Mouse (Mus musculus): ENCODE data around the gene Hist2h2aa2.
"Not testable (repeated sequence)": the region's sequence is repeated elsewhere in the genome, so short reads cannot be mapped to it uniquely, and the experiment has no call there.

Gene Hist2h2aa2

DNA sequence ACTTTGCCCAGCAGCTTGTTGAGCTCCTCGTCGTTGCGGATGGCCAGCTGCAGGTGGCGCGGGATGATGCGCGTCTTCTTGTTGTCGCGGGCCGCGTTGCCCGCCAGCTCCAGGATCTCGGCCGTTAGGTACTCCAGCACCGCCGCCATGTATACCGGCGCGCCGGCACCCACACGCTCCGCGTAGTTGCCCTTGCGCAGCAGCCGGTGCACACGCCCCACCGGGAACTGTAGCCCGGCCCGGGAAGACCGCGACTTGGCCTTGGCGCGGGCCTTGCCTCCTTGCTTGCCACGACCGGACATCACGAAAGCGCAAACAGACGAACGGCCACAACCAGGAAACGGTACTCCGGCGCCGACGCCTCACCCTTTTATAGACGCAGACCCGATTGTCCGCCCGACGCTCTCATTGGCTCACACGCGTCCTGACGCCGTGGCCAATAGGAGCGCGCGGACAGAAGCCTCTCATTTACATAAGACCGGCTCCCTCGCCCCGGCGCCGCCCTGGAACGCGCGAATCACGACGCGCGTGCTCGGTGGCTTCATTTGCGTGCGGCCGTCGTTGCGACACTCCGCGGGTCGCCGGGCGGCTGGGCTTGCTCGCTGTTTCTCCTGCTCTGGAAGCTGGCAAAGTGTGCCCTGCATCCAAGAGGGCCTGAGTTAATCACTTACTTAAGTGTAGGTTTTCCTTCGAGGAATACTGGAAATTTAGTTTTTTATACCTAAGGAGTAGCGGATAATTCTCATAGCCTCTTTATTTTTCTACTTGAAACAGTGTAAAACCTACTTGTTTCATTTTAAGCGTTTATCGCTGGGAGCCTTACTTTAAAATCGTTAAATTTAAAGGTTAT is at the start of gene Hist2h2aa2:
Gene Hist2h2aa2 (minus strand): TSS at position 328 of the 850 bp plus-strand sequence.
- DNase-seq (ENCODE audit: low spot score) = peak; percentile 93

DNA sequence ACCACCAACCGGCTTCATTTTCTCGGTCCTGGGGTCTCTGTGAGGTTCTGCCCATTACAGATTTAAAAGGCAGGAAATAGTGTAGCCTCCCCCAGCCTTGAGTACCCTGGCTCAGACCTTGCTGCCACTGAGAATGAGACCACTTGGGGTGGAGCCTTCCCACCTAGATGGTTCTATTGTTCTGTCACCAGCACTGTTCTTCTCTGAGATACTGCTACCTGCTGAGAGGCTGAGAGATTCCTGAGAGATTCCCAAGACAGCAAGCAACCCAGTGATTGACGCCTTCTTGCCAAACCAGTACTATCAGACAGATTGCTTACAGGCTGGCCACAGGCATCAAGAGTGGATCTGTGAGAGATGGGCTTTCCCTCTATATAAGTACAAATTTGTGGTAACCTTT is 49.1 kb upstream of the Hist2h2aa2 start:
- DNase-seq (ENCODE audit: low spot score) = no peak

DNA sequence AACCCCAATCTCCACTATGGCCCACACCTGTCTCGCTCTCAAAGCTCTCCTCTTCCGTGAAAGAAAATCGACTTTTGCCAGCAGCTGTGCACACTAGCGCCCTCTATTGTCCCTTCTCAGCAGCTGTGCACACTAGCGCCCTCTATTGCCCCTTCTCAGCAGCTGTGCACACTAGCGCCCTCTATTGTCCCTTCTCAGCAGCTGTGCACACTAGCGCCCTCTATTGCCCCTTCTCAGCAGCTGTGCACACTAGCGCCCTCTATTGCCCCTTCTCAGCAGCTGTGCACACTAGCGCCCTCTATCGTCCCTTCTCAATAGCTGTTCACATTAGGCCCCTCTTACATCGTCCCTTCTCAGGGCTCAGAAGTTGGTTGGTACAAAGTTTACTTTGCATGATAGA is 47.3 kb upstream of the Hist2h2aa2 start:
- not testable (repeated sequence) for DNase-seq (ENCODE audit: low spot score)

DNA sequence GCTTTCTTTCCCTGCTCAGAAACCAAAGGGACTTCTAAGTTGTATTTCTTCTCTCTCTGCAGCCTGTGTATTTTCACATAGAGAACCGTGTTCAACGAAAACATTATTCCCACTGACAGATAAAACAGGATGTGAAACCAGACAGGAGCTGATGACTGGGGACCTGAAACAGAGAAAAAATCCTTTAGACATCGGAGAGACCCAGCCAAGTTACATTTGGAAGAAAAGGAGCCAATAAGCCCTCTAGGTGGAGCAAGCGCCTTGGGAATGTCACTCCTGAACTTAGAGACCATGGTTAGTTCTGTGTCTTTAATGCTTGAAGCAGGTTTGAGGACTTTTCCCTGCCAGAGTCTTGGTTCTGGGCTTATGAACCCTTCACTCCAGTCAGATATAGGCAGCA is 44.4 kb upstream of the Hist2h2aa2 start:
- DNase-seq (ENCODE audit: low spot score) = no peak

DNA sequence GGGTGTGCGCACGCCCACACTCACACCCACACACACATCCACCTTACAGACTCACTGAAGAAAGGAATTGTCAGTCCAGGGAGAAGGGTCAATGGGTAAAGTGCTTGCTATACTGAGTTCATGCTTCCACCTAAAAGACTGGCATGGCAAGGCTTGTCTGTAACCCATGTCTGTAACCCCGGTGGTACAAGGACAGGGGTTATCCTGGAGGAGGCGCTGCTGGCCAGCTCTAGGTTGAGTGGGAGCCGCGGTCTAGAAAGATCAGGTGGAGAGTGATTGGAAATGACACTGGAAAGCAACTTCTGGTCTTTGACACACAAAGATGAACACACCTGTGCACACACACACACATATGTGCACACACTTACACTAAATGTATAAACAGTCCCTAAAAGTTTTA is 40.6 kb upstream of the Hist2h2aa2 start:
- no peak for DNase-seq (ENCODE audit: low spot score)

DNA sequence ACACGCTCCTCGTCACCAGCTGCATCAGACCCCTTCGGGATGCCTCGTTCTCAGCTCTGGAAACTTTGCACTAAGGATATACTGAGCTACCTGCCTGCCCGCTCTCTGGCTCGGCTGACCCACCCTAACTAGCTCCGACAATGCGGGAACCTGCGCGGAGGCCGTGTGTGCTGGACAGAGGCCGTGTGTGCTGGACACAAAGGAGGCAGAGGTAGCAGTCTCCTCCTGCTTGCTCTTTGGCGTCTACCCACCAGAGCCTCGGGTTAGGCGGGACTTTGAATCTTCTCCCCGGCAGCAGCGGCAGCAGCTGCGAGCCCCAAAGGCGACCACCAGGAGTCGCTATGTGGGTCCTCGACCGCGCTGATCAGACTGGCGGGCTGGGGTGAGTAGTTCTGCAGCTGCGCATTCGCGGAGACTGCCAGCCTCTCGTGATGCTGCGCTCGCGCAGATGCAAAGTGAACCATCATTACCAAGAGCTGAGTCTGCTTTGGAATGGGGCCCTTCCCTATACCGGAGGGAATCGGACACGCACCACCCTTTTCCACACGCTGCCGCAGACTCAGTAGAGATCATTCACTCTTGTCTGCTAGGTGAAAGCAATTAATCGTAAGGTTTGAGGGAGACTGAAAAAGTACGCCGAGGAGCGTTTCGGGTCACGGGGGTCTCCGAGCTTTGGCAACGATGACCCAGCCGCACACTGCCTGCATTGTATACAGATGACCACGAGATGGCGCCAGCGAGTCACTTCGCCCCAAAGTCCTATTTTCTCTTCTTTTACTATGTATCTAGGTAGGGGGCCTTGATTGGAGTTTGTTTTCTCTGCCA is 37.9 kb upstream of the Hist2h2aa2 start:
- peak; percentile 89 for DNase-seq (ENCODE audit: low spot score)

DNA sequence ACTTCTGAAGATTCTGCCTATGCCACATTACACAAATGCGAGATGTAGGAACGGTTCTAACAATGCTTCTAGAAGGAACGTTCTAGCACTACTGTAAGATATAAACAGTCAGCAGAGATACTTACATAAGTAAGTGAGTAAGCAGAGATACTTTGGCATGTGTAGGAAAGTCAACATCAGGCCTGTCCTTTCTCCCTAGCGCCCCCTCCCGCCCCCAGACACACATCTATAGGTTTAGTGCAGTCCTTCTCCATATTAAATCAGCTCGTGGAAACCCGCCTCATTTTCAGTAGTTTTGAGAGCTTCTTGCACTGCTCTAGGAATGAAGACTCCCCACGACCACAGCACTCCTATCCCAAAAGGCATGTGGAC is 37.3 kb upstream of the Hist2h2aa2 start:
- peak; percentile 30 for DNase-seq (ENCODE audit: low spot score)

DNA sequence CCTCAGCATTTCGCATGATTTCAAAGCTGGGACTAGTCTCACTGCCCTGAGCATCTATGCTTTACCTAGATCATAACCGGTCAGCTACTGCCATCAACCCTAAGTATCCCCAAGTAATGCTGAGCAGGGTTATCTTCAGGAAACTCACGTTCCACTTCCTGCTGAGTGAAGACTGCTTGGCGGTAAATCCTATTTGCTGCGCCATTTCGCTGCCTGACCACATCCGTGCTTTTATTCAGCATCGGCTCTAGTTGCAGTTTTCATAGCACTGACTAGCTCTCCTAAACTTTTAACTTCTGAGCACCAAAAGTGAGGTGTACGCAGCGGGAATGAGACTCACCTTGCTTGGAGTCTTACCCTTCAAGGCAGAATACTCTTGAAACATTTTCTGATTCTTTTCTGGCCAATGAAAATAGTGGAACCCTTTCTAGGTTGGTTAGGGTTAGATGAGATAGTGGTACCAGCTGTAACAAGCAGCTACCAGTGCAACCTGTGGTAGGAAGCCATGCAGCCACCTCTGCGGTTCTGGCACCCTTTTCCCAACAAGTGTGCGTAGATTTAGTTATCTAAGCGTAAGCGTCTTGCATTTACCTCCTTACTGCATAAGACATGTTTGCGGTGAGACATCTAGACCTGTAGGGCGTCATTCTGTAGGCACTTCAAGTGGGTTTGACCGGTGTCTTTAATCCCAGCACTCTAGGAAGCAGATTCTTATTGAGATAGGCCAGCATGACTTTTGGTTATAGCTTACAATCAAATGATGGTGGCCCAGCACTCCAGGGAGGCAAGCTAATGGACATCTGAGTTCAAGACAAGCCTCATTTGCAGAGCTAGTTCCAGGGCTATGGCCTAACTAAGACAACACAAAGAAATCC is 33.8 kb upstream of the Hist2h2aa2 start:
- no peak for DNase-seq (ENCODE audit: low spot score)

DNA sequence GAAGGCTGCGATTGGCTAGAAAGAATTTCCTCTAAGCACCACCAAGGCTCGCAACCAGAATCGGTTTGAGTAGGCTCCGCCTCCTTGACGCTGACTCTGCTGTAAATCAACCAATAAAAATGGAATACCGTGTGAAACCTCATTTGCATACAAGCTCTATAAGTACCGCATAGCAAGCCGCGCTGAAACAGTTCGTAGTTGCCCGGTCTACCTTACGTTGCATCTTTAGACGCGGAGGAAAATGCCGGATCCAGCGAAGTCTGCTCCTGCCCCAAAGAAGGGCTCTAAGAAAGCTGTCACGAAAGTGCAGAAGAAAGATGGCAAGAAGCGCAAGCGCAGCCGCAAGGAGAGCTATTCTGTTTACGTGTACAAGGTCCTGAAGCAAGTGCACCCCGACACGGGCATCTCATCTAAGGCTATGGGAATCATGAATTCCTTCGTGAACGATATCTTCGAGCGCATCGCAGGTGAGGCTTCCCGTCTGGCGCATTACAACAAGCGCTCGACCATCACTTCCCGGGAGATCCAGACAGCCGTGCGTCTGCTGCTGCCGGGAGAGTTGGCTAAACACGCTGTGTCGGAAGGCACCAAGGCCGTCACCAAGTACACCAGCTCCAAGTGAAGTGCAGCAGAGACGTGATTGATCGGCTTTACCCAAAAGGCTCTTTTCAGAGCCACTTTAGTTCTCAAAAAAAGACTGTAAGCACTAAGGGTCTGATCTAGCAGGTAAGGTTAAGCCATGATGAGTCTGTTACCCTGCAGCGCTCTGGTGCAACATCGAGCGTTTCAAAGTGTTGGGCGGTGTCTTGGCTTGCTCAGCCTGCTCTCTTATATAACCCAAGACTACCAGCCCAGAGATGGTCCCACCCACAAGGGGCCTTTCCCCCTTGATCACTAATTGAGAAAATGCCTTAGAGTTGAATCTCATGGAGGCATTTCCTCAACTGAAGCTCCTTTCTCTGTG is 29.7 kb upstream of the Hist2h2aa2 start, which contains the start of gene Hist2h2bb:
Gene Hist2h2bb (plus strand): TSS at position 242 of the 964 bp plus-strand sequence.
- peak; percentile 80 for DNase-seq (ENCODE audit: low spot score)

DNA sequence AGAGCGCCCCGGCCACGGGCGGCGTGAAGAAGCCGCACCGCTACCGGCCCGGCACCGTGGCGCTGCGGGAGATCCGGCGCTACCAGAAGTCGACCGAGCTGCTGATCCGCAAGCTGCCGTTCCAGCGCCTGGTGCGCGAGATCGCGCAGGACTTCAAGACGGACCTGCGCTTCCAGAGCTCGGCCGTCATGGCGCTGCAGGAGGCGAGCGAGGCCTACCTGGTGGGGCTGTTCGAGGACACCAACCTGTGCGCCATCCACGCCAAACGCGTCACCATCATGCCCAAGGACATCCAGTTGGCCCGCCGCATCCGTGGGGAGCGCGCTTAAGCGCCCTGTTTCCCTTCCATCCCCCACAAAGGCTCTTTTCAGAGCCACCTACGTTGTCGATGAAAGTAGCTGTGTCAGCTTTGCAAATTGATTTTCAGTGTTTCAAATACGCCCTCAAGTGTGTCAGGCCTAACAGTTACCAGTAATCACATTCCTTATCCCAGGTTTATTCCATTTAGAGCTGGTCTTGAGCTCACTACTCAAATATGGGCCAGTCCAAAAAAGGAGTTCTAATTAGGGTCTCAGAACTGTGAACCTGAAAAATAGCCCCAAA is 28.8 kb upstream of the Hist2h2aa2 start:
- DNase-seq (ENCODE audit: low spot score) = peak; percentile 25

DNA sequence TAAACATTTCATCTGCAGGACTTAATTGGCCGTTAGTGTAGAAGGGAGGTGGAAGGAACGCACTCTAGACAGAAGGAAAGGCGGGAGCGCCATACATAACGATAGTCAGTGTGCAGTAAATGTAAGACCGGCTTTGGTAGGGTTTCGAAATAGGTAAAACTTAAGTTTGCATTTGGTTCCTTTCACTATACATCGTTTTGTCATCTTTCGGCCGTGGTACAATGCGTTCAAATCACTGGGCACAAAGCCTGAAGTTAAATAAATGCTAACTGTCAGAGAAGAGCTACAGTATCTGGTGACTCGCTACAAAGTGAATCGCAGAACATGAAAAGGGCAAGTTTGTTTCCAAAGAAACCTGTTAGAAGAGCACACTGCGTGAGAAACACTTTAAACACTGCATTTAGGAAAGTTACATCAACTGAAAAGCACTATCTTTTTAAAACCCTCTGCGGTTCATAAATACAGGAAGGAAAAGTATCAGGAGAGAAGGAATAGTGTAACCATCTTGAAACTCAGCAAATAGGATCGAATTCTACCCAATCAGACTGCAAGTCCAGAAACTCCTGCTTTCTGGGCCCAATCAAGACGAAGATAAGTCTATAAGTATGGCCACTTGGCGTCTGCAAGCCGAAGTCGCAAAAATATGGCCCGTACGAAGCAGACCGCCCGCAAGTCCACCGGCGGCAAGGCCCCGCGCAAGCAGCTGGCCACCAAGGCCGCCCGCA is 28.1 kb upstream of the Hist2h2aa2 start, which contains the start of gene Hist2h3b:
Gene Hist2h3b (plus strand): TSS at position 604 of the 725 bp plus-strand sequence.
- DNase-seq (ENCODE audit: low spot score) = peak; percentile 80

DNA sequence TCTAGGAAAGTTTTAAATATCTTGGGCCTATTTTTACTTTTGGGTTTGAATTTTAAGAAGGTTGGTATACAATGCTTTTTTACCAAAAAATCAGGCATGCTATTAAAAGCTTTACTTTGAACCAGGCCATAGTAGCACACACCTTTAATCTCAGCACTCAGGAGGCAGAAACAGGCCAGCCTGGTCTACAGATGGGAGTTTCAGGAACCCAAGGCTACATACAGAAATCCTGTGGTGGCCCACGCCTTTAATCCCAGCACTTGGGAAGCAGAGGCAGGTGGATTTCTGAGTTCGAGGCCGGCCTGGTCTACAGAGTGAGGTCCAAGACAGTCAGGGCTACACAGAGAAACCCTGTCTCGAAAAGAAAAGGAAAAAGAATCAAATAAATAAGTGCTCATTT is 27.5 kb upstream of the Hist2h2aa2 start:
- no peak for DNase-seq (ENCODE audit: low spot score)

DNA sequence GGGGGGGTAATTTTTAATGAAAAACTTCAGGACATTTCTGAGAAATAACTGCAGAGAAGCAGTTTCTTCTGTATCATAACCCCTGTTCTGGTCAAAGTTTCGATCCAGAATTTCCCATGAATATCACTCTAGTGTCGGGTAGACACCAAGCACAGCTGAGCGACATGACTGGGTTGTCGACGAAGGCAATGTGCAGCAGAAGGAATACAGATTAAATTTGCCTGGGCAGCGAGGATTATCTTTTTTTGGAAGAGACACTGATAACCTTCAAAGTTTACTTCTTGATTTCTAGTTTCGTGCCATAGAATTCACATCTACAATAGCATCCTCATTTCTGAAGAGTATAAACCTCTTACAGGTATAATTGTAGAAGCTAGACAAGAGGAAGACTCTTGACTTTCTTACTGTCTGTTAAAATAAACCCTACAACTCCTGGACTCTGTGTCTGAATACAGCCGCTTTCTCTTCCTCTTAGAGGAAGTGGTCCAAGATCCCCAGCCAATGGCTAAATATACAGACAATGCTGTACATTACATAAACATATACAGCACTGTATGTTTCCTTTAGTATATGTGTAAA is 26.1 kb upstream of the Hist2h2aa2 start:
- no peak for DNase-seq (ENCODE audit: low spot score)

DNA sequence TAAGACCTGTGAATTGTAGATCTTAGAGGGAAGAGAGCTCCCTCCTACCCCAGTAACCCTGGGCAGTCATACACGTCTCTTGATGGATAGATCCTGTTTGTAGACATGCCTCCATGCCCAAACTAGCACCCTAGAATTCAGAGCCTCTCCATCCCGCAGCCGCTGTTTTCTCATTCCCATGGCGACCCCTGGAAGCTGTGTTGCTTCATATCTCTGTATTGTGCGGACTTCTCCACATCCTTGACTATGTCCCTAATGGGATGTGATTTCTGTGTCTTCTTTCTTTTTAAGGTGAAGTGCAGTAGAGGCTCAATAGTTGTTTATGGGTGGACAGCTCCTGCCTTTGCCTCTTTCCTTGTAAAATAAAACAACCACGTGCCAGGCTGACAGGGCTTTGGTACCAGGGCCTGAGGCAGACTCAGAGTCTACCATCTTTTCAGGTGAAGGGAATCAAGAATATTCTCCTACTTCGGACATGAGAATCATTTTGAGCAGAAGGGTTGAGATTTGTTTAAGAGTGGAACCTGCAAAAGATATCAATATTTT is 24.4 kb upstream of the Hist2h2aa2 start:
- no peak for DNase-seq (ENCODE audit: low spot score)

DNA sequence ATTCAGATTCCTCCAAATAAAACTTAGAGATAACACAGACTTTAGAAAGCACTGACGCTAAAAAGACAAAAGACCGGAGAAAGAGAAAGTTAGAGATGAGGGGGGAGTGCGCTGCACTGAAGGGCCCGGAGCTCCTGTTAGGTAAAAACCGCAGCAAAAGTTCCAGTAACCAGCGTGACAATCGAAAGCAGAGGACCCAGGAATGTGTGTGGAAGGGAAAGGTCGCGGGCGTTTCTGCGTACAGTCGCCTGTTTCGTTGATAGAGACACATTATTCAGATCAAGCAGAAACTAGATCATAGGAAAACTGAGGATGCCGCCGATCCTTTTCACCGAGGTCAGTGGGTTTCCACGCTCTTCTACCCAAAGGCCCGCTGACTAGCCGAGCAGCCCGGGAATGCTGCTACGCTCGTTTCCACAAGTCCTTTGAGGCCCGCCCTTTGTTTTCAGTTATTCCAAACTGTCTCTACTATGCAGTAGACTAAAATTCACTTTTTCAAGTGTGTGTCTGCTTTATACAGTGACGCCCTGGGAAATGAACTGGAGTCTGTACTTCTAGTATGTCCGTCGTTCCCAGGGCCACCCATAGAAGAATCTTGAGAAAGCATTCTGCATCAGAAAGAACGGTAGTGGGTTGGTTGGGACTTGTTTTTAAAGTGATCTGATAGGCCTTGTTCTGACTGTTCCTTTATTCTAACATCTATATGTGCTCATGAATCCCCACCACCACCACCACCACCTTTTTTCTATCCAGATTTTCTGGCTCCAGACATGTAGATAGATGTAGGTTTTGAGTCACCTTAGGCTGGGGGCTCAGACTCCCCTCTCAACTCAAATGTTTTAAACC is 23.7 kb upstream of the Hist2h2aa2 start:
- peak; percentile 50 for DNase-seq (ENCODE audit: low spot score)

DNA sequence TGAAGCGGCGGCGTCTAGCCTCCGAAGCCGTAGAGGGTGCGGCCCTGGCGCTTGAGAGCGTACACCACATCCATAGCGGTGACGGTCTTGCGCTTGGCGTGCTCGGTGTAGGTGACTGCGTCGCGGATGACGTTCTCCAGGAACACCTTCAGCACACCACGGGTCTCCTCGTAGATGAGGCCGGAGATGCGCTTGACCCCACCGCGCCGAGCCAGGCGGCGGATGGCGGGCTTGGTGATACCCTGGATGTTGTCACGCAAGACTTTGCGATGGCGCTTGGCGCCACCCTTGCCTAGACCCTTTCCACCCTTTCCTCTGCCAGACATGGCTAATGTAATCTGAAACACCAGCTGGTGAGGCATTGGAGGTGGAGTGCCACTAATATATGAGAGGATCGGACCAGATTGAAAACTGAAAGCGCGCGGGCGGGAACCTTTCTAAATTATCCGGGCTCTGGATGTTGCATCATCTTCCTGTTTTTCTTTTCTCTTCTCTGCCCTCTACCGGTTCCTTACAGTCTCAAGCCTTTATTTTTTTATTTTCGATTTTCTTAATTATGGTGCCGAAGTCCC is 23.0 kb upstream of the Hist2h2aa2 start, which contains the start of gene Hist2h4:
Gene Hist2h4 (minus strand): TSS at position 333 of the 572 bp plus-strand sequence.
- peak; percentile 91 for DNase-seq (ENCODE audit: low spot score)

DNA sequence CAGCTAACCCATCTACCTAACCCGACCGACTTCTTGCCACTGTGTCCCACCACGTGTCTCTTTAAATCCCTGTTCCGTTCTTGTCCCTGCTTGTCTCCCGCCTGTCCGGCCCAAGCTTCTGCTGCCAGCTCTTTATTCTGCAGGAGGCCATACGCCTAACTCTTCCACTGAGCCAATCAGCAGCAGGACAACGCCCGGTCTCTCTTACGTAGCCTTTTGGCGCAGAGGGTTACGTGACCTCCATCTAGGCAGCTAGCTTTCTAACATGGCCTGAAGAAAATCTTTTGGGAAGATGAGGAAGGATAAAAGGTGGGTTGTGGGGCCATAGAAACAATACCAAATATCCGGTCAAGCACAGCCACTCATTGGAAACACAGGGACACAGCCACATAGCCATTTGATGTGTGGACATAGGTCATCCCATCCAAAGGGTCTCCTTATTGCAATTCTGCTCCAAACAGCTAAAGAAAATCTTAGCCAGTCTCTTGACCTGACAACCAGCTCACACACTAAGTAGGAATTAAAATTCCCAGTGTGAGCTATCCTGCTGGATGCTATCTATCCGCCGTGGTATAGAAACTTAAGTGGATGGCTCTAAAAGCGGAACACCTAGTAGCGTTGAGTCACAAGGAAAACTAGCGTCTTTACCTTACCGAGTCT is 22.3 kb upstream of the Hist2h2aa2 start:
- DNase-seq (ENCODE audit: low spot score) = peak; percentile 74

Measured in ovary, postnatal 36 days (tissue).